Mouse (Mus musculus) embryonic fibroblast, embryonic 13.5 days (primary cell): ENCODE results near the gene Kansl2.

ENCODE experiments used
- CTCF ChIP-seq: IDR thresholded peaks from 2 replicates; pipeline ENCODE4 v1.5.1; 2011; ENCODE audit warnings: mild to moderate bottlenecking, control low read depth, low read length, moderate library complexity, borderline replicate concordance; ENCODE audit not compliant: insufficient read depth
- POLR2A ChIP-seq: IDR thresholded peaks from 2 replicates; pipeline ENCODE4 v1.6.1; 2011; ENCODE audit warnings: low read depth, mild to moderate bottlenecking, control low read depth, low read length, moderate library complexity

DNA sequence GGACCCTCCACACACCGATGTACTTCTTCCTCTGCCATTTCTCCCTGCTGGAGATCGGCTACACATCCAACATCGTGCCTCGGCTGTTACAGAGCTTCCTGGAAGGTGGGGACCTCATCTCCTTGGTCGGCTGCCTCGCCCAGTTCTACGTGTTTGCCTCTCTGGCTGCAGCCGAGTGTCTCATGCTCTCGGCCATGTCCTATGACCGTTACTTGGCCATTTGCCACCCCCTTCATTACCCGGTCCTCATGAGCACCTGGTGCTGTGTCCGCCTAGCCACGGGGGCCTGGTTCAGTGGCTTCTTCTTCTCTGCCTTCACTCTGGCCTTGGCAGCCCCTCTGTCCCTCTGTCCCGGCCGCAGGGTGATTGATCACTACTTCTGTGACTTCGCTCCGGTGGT is 36.4 kb downstream of the Kansl2 start:
- TF ChIP-seq CTCF (no peak), POLR2A (no peak)
